ENCODE assay signal across 30 mouse cellular contexts in the genomic region with DNA sequence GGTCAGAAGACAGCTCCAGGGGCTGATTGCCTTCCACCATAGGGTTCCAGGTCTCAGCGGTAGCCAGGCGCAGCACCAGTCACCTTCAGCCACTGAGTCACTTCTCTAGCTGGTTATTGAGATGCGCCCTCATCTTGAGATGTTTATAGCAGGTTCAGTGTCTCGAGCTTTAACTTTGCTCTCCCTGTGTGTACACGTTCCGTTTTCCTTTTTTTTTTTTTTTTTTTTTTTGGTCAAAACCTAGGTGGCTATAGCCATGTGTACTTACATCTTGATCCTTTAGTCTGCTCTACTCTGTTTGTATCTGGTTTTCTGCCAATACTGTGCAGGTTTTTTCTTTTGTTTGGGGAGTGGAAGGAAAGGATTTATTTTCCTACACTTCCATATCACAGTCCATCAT.
"Had no signal": no experiment of that assay in that cellular context is flagged by ENCODE, and none has a peak within 500 bp of the region (broad histone marks: within the 10 kb centered on the region; RNA-seq: fewer than 3 reads in every experiment).

No protein-coding gene starts in this region.

- H3K4me3 ChIP-seq: limb, embryonic 10.5 days; limb, embryonic 12.5 days; limb, embryonic 13.5 days; limb, embryonic 15.5 days; liver, embryonic 12.5 days; liver, embryonic 13.5 days; liver, embryonic 15.5 days; lung, embryonic 15.5 days; megakaryocyte, embryonic 14.5 days; midbrain, embryonic 10.5 days; midbrain, embryonic 12.5 days; midbrain, embryonic 13.5 days; midbrain, embryonic 15.5 days; myocyte; neural tube, embryonic 12.5 days had no signal

- H3K36me3 ChIP-seq: liver, embryonic 13.5 days; liver, embryonic 15.5 days; lung, embryonic 15.5 days; midbrain, embryonic 10.5 days; midbrain, embryonic 12.5 days; midbrain, embryonic 15.5 days; neural tube, embryonic 12.5 days had no signal

- H3K4me2 ChIP-seq: limb, embryonic 12.5 days; limb, embryonic 13.5 days; limb, embryonic 15.5 days; liver, embryonic 11.5 days; liver, embryonic 12.5 days; liver, embryonic 13.5 days; liver, embryonic 15.5 days; lung, embryonic 14.5 days; lung, embryonic 15.5 days; midbrain, embryonic 11.5 days; midbrain, embryonic 12.5 days; midbrain, embryonic 13.5 days; midbrain, embryonic 15.5 days; neural tube, embryonic 12.5 days had no signal

- H3K27ac ChIP-seq: limb, embryonic 10.5 days; limb, embryonic 12.5 days; limb, embryonic 13.5 days; limb, embryonic 15.5 days; liver, embryonic 12.5 days; liver, embryonic 13.5 days; liver, embryonic 14.5 days; liver, embryonic 15.5 days; lung, embryonic 15.5 days; macrophage; midbrain, embryonic 10.5 days; midbrain, embryonic 12.5 days; midbrain, embryonic 13.5 days; midbrain, embryonic 15.5 days; neural tube, embryonic 12.5 days had no signal

- H3K9me3 ChIP-seq: limb, embryonic 10.5 days; limb, embryonic 12.5 days; limb, embryonic 13.5 days; limb, embryonic 15.5 days; liver, embryonic 12.5 days; liver, embryonic 13.5 days; liver, embryonic 15.5 days; lung, embryonic 15.5 days; megakaryocyte, embryonic 14.5 days; midbrain, embryonic 10.5 days; midbrain, embryonic 12.5 days; midbrain, embryonic 13.5 days; midbrain, embryonic 15.5 days; neural tube, embryonic 12.5 days had no signal

- H3K9ac ChIP-seq: limb, embryonic 12.5 days; limb, embryonic 13.5 days; limb, embryonic 15.5 days; liver, embryonic 12.5 days; liver, embryonic 13.5 days; liver, embryonic 14.5 days; liver, embryonic 15.5 days; liver, postnatal 0 days; lung, embryonic 14.5 days; lung, embryonic 15.5 days; midbrain, embryonic 12.5 days; midbrain, embryonic 13.5 days; midbrain, embryonic 15.5 days; neural tube, embryonic 12.5 days had no signal

- H3K4me1 ChIP-seq: limb, embryonic 12.5 days; limb, embryonic 13.5 days; limb, embryonic 15.5 days; lung, embryonic 15.5 days; midbrain, embryonic 10.5 days; midbrain, embryonic 12.5 days; midbrain, embryonic 15.5 days had no signal

- DNase-seq: left cerebral cortex, postnatal 4 days; liver; liver, embryonic 13.5 days; liver, postnatal 0 days; lung, adult 18-20 months; lung, adult 2 months; lung, embryonic 14.5 days; lung, postnatal 10 days; lung, postnatal 14 days; lung, postnatal 36 days; lung, postnatal 4 days; midbrain, embryonic 14.5 days had no signal

- H3K27me3 ChIP-seq: limb, embryonic 12.5 days; limb, embryonic 13.5 days; limb, embryonic 15.5 days; liver, embryonic 12.5 days; liver, embryonic 13.5 days; liver, embryonic 15.5 days; lung, embryonic 15.5 days; megakaryocyte, embryonic 14.5 days; midbrain, embryonic 12.5 days; midbrain, embryonic 13.5 days; midbrain, embryonic 15.5 days; neural tube, embryonic 12.5 days had no signal
